Mouse (Mus musculus): ENCODE data around the gene Cntnap5a.

Cntnap5a gene

DNA sequence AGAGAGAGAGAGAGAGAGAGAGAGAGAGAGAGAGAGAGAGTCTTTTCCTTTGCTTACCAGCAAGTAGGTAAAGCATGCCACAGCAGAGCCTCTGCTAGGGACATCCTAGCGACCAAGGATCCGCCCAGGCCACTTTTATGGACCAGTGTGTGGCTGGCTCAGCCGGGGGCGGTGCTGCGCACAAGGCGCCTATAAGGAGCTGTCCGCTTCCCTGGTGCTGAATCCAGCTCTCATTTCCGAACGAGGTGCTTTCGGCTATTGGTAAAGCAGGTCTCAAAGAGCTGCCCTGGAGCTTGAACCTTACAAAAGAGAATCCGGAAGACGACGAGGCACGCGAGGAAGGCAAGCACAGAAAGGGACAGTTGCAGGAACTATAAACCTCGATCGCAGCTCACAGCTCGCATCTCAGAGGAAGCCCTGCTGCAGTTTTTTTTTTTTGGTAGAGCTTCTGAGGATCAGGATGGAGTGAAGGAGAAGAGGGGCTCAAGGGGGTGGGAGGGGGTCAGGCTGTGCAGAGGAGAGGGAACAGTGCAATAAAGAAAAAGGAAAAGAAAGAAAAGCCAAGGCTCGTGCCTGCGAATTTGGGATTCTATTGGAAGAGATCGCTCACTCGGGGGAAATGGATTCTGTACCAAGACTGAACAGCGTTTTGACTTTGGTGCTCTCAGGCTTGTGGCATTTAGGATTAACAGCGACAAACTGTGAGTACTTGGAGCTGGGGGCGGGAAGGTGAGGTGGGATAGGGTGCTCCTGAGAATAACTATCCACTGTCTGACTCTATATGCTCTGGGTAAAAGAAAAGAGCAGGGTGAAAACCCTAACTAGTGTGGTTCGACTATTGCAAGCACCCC, at the start of gene Cntnap5a:
Cntnap5a (plus strand) TSS at position 239 of the 851 bp plus-strand sequence.
- in situ Hi-C loops (cut with MboI, MseI): no loop called here

DNA sequence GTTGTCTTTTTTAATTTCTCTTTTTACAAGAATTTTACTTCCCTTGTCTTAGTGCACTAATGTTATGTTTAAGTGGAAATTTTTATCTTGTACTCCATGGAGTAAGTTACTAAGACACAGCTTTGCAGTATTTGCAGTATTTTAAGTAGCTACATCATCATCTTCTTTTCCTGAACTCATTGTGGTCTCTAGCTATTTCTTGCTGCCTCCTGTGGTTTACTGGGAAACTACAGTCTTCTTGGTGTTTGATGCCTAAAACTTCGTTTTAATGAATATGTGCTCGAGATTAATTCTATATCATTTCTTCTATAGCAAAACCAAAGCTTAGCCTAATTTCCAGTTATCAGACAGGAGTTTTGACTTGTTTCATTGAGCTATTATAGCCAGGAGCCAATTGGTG, 37.6 kb upstream of the Cntnap5a start:
- in situ Hi-C loops (cut with MboI, MseI): no loop called here

DNA sequence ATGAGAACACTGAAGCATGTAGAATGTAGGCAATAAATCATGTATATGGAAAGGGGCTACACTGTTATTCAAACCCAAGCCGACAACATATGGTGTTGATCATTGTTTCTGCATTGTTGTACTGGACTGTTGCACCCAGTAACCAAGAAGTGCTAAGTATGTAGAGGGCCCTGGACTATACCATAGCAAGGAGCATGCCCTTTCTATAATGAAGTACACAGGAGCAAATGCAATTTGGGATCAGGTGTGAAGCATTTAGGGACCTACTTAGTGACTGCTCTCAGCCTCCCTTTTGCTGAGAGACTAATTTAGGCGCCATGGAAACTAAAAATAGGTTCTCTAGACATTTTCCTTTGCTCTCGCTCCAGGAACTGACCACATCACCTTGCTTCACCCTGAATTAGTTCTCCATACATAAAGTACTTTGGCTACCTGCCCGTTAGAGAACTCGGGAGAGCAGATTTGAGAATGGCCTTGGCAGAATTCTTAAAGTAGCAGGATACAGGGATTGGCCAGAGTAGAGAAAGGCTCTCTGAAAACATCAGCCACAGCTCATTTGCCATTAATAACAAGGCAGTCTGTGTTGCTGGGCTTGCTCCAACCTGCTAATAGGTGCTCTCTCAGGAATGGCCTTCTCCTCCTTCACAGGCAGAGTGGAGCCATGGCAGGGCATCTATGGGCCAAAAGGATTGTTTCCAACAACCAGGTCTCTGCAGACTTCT, 26.1 kb upstream of the Cntnap5a start:
- in situ Hi-C loops (cut with MboI, MseI): no loop called here

DNA sequence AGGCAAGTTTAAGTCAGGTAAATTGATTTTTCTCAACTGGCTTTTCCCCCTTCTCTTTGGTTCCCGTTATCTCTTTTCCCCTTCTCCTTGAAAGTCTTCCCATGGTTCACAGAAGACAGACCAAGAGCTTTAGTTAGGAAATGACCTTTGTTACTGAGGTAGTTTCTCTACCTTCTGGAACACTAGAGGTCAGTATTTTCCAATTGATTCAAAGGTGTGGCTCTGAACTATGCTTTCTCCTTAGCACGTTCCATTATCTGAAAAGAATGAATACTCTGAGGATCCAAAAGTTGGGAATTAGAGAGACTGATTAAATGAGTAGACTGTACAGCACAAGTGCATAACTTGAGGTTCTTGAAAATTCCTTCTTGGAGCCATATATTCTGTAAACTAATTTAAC, 1.9 kb downstream of the Cntnap5a start:
- in situ Hi-C loops (cut with MboI, MseI): no loop called here

DNA sequence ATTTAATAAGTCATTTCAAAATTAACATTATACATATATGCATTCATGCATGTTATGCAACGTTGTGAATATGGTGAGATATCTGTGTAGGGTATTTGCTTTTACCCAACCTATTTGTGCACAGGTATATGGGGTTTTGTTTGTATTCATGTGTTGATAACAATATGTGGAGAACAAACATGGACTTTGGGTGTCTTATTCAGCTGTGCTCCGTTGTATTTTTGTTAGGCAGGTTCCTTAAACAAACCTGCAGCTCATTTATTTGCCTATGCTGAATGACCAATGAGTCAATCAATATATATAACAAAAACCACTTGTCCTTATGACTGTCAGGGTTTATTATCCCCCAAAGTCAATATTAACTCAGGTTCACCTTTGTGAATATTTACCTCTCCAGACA, 15.2 kb downstream of the Cntnap5a start:
- in situ Hi-C loops (cut with MboI, MseI): no loop called here

DNA sequence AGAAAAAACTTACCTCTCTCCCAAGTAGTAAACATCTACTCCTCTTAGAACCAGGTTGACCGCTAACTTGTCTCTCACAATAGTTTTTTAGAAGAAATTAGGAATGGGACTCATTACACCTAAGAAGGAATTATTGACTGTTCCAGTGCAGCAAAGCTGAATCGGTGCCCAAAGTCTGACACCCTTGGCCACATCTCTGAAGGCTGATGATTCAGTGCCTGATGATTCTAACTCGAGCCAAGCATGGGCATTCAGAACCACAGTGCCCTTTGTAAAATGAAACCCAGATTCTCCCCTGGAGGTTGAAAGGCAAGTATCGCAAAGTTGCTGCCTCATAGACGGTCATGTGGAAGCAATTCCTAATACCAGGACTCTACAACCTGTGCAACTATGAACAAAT, 58.0 kb downstream of the Cntnap5a start:
- in situ Hi-C loops (cut with MboI, MseI): loop anchor here (10.0 kb wide), 1 partner anchor 388 kb away; no protein-coding TSS in a partner anchor

DNA sequence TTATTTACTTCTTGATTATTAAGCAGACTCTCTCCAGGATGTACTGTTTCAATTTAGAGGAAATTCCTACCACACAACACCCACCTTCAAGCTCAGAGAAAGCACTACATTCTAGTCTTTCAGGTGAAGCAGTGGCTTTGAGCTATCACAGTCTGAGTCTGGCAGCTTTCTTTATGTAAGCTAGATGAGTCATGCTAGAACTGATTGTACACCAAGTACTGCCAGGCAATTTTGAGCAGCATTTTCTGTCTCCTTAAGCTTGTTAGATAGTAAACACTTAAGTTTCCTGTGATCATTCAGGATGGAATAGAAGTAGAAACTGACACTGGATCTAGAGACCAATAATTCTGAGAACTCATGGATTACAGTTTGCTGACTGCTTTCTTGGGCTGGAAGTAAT, 61.0 kb downstream of the Cntnap5a start:
- in situ Hi-C loops (cut with MboI, MseI): loop anchor here (10.0 kb wide), 1 partner anchor 391 kb away; no protein-coding TSS in a partner anchor

DNA sequence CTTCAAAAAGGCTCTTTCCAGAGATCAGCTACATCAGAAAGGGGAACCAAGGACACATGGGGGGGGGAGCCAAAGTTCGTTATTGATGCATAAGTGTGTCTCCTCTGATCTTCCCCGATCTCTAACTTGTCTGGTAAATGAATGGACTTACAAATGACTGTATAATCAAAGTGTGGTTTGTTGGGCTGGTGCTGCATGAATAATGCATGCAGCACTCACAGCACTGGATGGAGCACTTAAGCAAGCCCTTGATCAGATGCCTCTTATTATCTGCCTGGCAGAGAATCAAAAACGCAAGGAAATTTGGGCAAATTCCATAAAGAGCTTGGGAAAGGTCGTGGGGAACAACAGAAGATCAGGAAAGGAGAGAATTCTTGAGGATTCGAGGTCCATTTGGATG, 100.2 kb downstream of the Cntnap5a start:
- in situ Hi-C loops (cut with MboI, MseI): no loop called here

DNA sequence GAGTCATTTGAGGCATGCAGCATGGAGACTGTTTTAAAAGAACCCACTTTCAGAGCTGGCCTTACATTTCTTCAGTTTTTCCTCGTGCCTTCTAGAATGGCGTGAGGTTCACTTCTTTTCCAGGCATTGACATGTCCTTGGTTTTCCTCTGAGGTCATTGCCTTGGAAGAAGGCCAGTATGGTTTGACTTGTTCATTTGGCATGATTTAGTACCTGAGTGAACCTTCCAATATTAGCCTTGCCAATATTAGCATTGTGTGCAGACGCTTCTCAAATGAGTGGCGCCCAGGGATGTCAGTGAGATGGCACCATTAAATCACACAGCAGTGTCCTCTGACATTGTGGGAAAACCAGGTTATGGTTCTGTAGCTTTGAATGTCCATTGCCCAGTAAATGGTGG, 158.0 kb downstream of the Cntnap5a start:
- in situ Hi-C loops (cut with MboI, MseI): no loop called here

DNA sequence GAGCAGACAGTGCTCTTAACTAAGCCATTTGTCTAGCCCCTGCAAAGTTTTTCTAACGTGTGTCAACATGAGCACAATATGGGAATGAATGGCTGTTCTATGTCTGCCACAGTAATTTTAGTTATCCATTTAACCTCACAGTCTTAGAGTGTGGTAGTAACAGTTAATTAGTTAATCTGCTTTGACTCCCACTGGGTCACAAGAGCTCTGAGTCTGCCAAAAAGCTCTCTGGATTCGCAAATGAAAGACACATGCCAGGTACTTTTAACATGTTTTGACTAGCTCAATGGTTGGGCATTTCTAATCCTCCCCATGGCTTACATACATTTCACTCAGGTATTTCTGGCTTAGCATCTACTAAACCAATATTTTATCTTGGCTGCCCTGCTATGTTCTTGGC, 163.0 kb downstream of the Cntnap5a start:
- in situ Hi-C loops (cut with MboI, MseI): no loop called here

DNA sequence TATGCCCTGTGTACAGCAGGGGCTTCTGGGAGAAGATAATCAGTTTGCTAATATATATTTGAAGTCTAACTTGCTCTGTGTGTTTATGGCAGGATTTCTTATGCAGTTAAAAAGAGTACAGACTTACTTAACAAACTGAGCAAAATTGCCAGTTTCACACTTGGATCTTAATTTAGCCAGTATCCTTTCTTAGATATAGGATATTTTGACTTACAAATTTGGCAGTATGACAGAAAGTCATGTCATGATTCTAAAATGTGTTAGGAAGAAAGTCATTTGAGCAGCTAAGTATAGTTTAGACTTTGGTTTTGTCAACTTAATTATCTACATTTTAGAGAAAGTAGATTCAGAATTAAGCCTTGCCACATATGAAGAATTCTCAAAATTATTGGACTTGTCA, 167.7 kb downstream of the Cntnap5a start:
- in situ Hi-C loops (cut with MboI, MseI): no loop called here

DNA sequence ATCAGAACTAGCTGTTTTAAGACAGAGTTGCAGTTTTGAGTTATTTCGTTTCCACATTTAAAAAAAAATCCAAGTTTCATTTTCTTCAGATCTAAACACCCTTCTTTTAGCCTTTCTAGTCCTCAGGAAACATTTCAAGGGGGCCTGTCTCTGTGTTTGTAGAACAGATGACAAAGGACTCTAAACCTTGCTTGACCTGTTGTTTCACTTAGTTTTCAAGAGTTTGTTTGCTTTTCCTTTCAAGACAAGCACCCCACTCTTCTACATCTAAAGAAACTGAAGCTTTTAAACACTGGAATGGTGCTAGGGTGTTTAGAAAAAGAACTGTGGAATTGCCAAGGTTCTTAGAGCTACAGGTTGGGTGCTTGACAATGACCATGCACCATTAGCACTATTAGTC, 233.8 kb downstream of the Cntnap5a start:
- in situ Hi-C loops (cut with MboI, MseI): no loop called here

DNA sequence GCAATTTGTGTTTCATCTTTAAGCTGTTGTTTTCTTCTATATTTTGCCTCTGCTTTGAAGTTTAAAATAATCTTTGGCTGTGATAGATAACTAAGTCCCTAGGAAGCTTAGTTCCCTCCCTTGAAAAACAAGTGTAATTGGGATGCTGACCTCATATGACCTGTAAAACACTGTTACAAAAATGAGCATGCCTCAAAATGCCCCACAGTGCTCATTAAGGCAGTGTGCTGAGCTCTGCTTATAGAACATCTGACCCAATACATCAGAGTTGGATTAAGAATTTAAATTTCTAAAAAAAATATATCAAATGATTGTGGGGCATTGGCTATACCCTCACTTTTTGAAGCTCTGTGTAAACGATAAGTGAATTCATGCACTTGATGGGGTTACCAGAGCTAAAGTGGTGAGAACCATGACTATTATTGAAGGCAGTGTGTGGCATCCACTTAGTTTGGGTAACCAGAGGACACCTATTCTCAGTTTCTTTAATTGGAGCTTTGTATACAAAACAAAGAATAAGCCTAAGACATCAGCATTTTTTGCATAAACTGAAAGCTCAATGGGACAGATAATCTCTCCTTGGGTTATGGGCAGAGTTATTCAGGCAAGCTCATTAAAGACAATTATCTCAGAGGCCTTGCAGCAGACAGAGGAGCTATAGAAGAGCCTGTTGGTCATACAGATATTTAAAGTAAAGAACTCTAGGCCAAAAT, 241.6 kb downstream of the Cntnap5a start:
- in situ Hi-C loops (cut with MboI, MseI): no loop called here

DNA sequence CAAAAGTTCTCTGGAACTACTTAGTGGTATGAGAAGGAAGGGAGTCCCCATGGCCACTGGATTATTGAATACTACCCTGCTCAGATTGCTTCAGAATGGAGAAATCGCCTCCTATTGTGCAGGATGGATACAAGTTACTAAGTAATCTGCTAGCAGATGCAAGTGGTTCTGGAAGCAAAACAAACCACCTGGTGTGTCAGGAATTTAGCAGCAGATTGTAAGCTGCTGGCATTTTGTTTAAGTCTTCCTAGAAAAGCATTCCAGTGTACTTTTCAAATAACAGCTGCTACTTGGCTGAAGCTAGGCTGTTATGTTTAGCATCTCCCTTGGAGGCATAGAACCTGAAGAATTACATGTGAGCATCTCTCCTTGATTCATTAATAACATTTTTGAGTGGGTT, 247.5 kb downstream of the Cntnap5a start:
- in situ Hi-C loops (cut with MboI, MseI): no loop called here

DNA sequence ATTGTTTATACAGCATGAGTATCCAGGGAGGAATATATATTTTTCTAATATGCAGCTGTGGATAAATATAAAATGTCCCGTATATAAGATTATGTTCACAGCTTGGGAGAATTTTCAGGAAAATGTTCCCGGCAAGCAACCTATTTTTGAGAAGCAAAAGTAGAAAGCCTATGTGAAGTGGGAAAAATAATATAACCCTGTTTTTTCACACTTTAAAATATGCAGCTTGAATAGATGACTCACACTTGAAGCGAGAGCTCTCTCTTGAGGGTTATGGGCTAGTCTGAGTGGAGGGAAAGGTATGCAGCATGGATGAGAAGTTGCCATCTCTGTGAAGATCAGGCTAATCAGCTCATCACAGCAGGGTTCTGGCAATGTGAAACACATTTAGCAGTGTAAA, 261.3 kb downstream of the Cntnap5a start:
- in situ Hi-C loops (cut with MboI, MseI): no loop called here

DNA sequence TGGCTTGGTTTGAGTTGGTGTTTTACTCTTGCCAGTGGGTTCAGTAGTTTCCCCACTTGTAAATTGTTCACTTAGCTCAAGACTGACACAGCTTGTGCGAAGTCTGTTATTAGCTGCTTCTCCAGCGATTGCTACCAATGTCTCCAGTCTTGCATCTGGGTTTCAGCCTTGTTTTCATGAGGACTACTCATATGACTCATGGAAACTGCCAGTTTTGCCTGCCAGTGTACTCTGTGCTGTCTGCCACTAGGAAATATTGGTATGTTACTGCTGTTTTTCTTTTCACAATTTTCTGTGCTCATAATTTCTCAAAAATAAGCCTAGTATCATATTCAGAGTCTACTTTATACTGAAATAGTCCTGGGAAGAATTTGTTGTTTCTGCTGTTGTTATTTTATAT, 272.0 kb downstream of the Cntnap5a start:
- in situ Hi-C loops (cut with MboI, MseI): no loop called here

DNA sequence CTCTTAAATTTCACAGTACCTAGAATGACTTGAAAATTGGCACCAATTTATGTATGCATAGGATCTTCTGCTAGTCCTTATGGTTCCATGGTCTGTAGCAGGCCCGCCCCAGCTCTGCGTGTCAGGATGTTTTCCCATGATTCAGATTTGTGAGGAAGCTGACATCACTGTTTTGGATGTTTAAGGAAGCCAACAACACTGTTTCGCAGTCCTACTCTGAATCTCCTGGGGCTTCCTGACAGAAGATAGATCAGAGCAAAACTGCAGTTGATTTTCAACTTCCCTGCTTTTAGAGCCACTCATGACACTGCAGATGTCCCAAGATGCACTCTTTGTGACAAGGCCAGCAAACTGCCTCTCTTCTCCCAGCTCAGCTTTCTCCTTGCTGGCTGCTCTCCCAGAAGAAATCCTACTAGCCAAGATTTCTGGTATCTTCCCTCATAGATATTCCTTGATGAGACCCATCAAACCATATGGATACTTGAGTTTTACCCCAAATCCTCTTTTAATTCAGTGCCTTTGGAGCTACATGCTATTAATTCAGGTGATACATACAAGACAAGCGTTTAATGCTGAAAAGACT, 280.5 kb downstream of the Cntnap5a start:
- in situ Hi-C loops (cut with MboI, MseI): no loop called here

DNA sequence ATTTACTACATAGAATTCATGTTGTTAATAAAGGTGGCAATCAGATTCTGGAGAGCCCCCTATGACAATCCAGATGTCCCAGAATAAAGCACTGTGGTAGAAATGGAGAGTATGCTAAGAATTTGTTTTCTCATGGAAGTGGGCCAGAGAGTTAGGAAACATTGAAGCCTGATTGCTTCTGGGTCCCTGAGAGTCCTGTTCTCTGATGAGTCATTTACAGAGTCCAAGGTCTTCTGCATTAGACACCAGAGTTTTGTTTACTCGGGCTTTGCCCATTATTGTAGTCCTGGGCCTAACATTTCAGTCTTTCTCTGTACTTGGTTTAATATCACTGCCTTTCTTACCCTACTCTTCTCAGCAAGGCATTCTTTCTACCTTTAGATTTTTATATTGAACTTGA, 305.6 kb downstream of the Cntnap5a start:
- in situ Hi-C loops (cut with MboI, MseI): no loop called here

DNA sequence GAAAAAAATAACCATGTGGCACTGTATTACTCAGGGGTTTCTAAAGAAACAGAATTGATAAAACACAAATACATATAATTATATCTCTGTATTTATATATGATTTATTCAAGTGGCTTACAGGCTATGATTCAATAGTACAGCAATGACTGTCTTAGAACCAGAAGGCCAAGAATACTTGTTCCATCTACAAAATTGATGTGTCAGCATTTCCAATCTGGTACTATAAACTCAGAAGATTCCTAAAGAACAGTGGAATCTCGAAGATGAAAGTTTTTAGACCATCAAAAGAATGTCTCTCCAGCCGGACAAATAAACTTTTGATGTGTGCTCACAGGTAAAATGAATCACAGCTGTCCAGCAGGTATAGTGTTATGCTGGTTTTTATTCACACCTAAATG, 331.2 kb downstream of the Cntnap5a start:
- in situ Hi-C loops (cut with MboI, MseI): no loop called here

DNA sequence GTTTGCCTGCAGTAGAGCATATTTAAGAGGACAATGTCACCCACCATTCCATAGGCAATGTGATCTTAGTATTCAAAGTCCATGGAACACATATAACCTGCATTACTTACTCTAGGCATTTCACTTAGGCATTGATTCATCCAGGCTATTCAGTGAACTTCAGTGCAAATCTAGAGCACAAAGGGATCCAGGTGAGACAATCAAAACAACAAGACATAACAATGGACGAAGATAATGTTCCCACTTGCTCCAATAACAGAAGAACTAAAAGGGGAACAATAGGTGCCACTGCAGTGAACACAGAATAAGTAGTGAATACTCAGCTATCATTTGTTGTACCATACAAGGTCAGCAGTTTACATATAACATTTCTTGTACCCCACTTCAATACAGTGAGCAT, 345.1 kb downstream of the Cntnap5a start:
- in situ Hi-C loops (cut with MboI, MseI): no loop called here

DNA sequence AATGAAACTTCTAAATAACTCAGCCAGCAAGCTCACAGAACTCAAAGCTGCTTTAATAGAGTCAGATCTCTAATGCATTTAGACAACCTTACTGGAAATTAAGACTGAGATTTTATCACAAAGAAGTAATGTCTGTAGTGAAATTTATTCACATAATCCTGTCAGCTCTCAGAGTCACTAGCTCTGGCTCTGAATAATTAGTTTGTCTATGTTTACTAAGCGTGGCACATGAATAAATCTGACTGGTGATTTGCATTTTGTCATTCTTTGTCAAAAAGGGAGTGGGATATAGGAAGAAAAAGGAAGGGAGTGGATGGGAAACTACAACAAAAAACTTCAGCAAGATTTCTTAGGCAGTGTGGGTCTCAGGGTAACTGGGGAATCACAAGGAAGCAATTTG, 351.3 kb downstream of the Cntnap5a start:
- in situ Hi-C loops (cut with MboI, MseI): no loop called here

DNA sequence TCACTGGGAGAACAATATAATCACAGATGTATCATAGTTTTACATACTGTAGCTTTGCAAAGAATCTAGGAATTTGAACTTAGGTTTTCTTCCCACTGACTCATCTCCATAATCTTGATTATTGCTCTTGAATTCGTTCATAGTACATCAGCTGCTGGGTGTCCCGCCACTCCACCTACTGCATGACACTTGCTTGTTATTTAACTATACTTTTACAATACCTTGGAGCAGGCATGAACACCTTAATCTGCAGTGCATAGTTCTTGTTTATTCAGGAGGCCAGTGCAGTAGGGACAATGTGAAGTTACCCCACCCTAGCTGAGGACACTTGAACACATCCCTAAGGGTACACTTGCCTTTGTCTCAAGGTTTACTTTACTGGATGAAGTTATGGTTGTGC, 352.3 kb downstream of the Cntnap5a start:
- in situ Hi-C loops (cut with MboI, MseI): no loop called here

All from T-helper 2 cell (primary cell).